Mouse (Mus musculus) hindbrain, embryonic 15.5 days (tissue): ENCODE measurements around the gene Mto1. TPM values are rescaled to one million over a fixed set of nuclear protein-coding genes. Genes with fewer than 3 reads are reported as not detected.
"Not testable (repeated sequence)": the region's sequence is repeated elsewhere in the genome, so short reads cannot be mapped to it uniquely, and the experiment has no call there.

Experiments
- ATAC-seq: fragments of 200-750 bp; cut with Nextera tagmentation; 2 replicates; pipeline ENCODE4 v1.8.0; 2017; ENCODE audit warnings: low read depth, moderate number of reproducible peaks, moderate TSS enrichment; ENCODE audit not compliant: low FRiP score
- H3K27ac ChIP-seq: fragments of 300-500 bp; sonication (generic); replicated peaks from 2 replicates; pipeline ENCODE4 v1.5.1; 2015; ENCODE audit warnings: mild to moderate bottlenecking, inconsistent platforms
- H3K27me3 ChIP-seq: fragments of 300-500 bp; sonication (generic); 2 replicates; pipeline ENCODE4 v1.6.1; 2015; ENCODE audit warnings: control low read depth, inconsistent platforms
- H3K36me3 ChIP-seq: fragments of 300-500 bp; sonication (generic); 2 replicates; pipeline ENCODE4 v1.6.1; 2015; ENCODE audit warnings: control low read depth, inconsistent platforms
- H3K4me1 ChIP-seq: fragments of 300-500 bp; sonication (generic); replicated peaks from 2 replicates; pipeline ENCODE4 v1.6.1; 2015; ENCODE audit warnings: control low read depth, inconsistent platforms
- H3K4me2 ChIP-seq: fragments of 300-500 bp; sonication (generic); 2 replicates; pipeline ENCODE4 v1.6.1; 2015; ENCODE audit warnings: moderate library complexity, mild to moderate bottlenecking, inconsistent platforms
- H3K4me3 ChIP-seq: fragments of 300-500 bp; sonication (generic); 2 replicates; pipeline ENCODE4 v1.5.1; 2015; ENCODE audit warnings: mild to moderate bottlenecking, inconsistent platforms
- H3K9ac ChIP-seq: fragments of 300-500 bp; sonication (generic); 2 replicates; pipeline ENCODE4 v1.6.1; 2015; ENCODE audit warnings: inconsistent platforms
- H3K9me3 ChIP-seq: fragments of 300-500 bp; sonication (generic); 2 replicates; pipeline ENCODE4 v1.6.1; 2016; ENCODE audit warnings: control low read depth, inconsistent platforms
- WGBS: fragments of 180-500 bp; shearing (Covaris S2); methylation state at CpG from one replicate; pipeline ENCODE4 v1.1.7; 2015; 5-methylcytosine and 5-hydroxymethylcytosine counted together
- polyA plus RNA-seq: library from polyadenylated mRNA; unstranded; fragments of >200 nt; fragmentation: Nextera tagmentation; extraction: Ambion mirVana; gene quantifications from 2 replicates; pipeline ENCODE4 v1.2.1, GENCODE M21; 2015

Gene Mto1
- polyA plus RNA-seq, 1 experiment from 2014 or later: 28.6 TPM

DNA sequence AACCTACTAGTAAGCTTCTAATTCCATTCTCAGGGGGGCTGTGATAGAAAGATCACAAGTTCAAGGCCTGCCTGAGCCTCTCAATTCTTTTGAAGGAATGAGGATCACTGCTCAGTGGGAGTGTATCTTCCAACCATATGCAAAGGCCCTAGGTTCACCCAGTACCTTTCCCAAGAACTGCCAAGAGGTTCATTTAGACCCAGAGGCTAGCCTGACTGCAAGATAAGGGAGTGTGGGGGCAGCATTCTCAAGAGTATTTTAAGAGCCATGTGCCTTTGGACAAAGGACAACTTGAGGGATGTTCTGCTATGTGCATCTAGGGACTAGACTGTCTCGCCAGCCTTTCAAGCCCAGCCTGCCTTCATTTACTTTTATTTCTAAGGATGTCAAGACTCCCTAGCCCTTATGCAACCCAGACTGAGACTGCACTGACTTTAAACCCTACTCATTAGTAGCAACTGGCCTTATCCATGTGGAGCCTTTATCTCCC is 28.6 kb downstream of the Mto1 start:
- H3K27ac ChIP-seq: no peak overlapping the region
- no peak overlapping the region for H3K9ac ChIP-seq
- 12% methylated on average over 1 of the region's 1 CpGs for WGBS
- no peak overlapping the region for H3K4me2 ChIP-seq
- no peak overlapping the region for H3K4me3 ChIP-seq
- no peaks in the 10 kb centered on the region for H3K27me3 ChIP-seq
- H3K4me1 ChIP-seq: peaks cover 31% of the 10 kb centered on the region
- H3K9me3 ChIP-seq: no peaks in the 10 kb centered on the region
- no peak for ATAC-seq
- H3K36me3 ChIP-seq: peaks cover 44% of the 10 kb centered on the region

DNA sequence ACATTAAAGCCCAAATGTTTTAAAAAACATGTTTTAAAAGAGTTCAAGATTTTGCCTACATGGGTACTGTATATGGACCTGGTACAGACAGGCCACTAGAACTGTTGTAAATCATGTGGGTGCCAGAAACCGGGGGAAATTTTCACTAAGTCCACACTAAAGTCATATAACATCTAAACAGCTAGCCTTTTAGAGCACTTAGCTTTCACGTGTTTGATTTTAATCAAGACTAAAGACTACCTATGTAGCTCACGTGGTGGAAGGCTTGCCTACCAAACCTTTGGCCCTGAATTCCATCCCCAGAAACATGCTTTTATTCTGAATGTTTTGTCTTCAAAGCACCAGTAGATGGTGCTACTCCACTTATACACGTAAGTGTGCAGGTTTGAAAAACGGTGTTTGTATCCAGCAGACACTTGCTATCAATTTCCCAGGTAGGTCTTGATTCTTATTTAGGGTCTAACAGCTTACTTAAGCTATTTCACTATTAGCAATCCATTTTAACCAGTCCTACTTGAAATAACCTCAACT is 29.1 kb downstream of the Mto1 start:
- 0 out of 2 replicates have a peak overlapping the region, but pooled peaks have one; percentile 12 for H3K27ac ChIP-seq
- H3K27me3 ChIP-seq: no peaks in the 10 kb centered on the region
- H3K4me1 ChIP-seq: peaks cover 31% of the 10 kb centered on the region
- no peak for ATAC-seq
- H3K36me3 ChIP-seq: peaks cover 44% of the 10 kb centered on the region
- H3K9me3 ChIP-seq: no peaks in the 10 kb centered on the region
- 5% methylated on average over 5 of the region's 5 CpGs for WGBS
- no peak overlapping the region for H3K9ac ChIP-seq
- H3K4me3 ChIP-seq: no peak overlapping the region
- H3K4me2 ChIP-seq: 0 out of 2 replicates have a peak overlapping the region, but pooled peaks have one; percentile 9

DNA sequence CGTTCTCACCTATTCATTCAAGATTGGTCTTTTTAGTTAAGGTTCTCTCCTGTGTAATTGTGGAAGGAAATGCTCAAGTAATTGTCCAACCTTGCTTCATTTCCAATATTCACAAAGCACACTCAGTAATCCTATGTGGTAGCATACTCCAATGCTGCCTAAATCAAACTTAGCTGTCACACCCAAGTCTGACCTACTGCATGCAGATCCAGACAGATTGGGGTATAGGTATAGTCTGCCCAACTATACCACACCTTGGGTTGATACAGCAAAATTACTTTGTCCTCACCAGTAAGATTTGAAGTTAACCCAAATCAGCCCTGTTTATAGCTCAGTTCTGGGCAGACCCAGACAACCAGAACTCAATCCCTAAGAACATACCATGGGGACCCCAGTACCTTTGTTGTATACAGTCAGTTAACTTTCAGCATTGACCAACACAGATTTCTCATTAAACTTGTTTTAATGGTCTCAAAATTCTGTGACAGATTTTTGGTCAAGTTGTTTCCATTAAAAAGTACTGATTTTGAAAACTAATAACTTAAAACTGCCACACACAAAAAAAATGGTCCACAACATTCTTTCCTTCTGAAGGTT is 30.1 kb downstream of the Mto1 start:
- peaks cover 39% of the 10 kb centered on the region for H3K4me1 ChIP-seq
- H3K9ac ChIP-seq, H3K27me3 ChIP-seq, H3K27ac ChIP-seq, ATAC-seq, H3K9me3 ChIP-seq: not testable (repeated sequence)
- 63% methylated on average over 1 of the region's 1 CpGs for WGBS
- H3K4me3 ChIP-seq: 0 out of 2 replicates have a peak overlapping the region, but pooled peaks have one; percentile 5
- peaks cover 44% of the 10 kb centered on the region for H3K36me3 ChIP-seq
- H3K4me2 ChIP-seq: peak overlapping the region; percentile 28

DNA sequence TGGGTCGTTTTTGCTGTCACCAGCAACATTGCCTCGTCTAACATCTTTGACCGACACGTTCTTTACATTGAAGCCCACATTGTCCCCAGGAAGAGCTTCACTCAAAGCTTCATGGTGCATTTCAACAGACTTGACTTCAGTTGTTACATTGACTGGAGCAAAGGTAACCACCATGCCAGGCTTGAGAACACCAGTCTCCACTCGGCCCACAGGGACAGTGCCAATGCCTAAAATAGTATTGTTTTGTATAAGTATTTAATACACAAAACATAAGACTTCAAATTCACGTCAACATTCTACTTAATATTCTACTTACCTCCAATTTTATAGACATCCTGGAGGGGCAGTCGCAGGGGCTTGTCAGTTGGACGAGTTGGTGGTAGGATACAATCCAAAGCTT is 31.3 kb downstream of the Mto1 start:
- not testable (repeated sequence) for H3K27ac ChIP-seq, H3K9me3 ChIP-seq, ATAC-seq, H3K27me3 ChIP-seq
- peak overlapping the region; percentile 25; the same call in 1 of the 2 replicates for H3K9ac ChIP-seq
- peak overlapping the region; percentile 80 for H3K4me2 ChIP-seq
- peaks cover 39% of the 10 kb centered on the region for H3K4me1 ChIP-seq
- peak overlapping the region; percentile 88 for H3K4me3 ChIP-seq
- H3K36me3 ChIP-seq: peaks cover 34% of the 10 kb centered on the region
- WGBS: 22% methylated on average over 8 of the region's 8 CpGs

DNA sequence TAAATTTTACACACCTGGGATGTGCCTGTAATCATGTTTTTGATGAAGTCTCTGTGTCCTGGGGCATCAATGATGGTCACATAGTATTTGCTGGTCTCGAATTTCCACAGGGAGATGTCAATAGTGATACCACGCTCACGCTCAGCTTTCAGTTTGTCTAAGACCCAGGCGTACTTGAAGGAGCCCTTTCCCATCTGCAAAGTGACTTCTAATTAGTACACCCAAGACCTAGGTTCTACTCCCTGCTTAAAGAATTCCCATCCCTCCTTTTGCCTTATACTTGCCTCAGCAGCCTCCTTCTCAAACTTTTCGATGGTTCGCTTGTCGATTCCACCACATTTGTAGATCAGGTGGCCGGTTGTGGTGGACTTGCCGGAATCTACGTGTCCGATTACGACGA is 32.2 kb downstream of the Mto1 start:
- H3K27ac ChIP-seq: peak overlapping the region; percentile 96

DNA sequence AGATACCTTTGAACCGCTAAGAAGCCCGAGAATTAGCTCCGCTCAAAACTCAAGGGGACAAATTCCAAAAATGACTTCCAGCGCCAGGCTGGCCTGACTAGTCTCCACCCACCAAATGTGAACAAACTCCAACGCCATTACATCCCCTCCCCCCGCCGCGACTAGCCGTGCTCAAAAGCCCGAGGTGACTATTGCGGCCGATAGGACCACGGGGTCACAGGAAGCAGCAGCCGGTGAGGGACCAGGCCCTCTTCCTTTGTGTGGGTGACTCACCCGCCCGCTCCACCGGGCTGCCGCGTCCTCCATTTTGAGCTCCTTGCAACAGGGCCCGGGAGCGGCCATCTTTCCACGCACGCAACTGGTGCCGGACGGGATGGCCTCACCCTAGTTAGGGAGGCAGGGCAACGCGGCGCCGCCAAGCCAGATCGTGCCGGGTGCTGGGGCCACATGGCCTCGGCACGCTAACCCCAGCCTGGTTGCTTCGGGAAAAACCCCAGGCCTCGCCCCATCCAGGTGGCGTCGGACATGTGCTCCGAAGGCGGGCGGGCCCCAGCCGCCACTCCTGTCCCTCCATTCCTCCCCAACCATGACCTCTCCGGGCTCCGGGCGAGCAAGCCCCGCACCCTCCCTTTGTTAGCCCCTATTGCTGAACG is 32.8 kb downstream of the Mto1 start:
- peak overlapping the region; percentile 80 for H3K4me2 ChIP-seq
- H3K4me1 ChIP-seq: peaks cover 39% of the 10 kb centered on the region
- no peaks in the 10 kb centered on the region for H3K9me3 ChIP-seq
- peak overlapping the region; percentile 88 for H3K4me3 ChIP-seq
- under 1% methylated on average over 46 of the region's 46 CpGs for WGBS
- no peaks in the 10 kb centered on the region for H3K27me3 ChIP-seq
- peaks cover 33% of the 10 kb centered on the region for H3K36me3 ChIP-seq
- peak overlapping the region; percentile 96 for H3K27ac ChIP-seq
- peak; percentile 25 for ATAC-seq
- H3K9ac ChIP-seq: peak overlapping the region; percentile 100

More for the DNA sequence above, 32.2 kb downstream of the Mto1 start:
- H3K36me3 ChIP-seq: peaks cover 34% of the 10 kb centered on the region
- 1% methylated on average over 13 of the region's 13 CpGs for WGBS
- peak overlapping the region; percentile 100 for H3K9ac ChIP-seq
- H3K4me3 ChIP-seq: peak overlapping the region; percentile 88
- H3K4me2 ChIP-seq: peak overlapping the region; percentile 80
- not testable (repeated sequence) for H3K27me3 ChIP-seq, H3K9me3 ChIP-seq, ATAC-seq
- peaks cover 39% of the 10 kb centered on the region for H3K4me1 ChIP-seq

DNA sequence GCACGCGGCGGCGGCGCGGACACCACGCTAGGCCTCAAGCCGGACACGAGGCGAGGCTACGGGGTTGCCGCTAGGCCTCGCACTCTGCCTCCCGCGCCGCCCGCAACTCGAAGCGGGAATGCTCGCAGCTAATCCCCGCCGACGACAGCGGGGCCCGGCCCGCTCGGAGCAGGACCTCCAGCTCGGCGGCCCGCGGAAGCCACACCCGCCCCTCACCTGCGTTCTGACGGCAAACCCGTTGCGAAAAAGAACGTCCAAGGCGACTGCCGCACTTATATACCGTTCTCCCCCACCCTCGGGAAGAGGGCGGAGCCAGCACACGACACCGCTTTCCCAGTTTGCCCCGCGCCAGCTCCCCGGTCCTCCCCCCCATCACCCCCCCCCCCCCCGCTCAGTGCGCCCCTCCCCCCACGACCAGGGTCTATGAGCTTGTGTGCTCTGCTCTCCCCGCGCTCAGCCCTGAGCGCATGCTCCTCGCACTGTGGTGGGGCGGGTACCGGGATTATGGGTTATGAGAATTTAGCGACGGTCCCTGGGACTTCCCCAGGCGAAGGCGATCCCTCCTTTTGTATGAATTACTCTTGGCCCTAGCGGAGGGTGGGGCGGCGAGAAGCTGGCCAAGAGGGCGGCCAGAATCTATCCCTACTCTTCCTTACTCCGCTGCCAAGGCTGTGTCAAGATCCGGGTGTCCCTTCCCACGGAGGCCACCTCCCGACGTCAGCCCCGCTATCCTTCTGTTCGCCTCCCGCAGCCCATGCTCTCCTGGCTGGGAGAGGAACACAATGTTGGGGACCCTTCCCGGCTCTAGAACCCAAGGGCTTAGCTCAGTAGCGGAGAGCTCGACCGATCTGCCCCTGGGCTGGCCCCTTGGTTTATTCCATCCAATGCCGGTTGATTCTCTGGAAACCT is 33.7 kb downstream of the Mto1 start:
- WGBS: 2% methylated on average over 76 of the region's 77 CpGs

DNA sequence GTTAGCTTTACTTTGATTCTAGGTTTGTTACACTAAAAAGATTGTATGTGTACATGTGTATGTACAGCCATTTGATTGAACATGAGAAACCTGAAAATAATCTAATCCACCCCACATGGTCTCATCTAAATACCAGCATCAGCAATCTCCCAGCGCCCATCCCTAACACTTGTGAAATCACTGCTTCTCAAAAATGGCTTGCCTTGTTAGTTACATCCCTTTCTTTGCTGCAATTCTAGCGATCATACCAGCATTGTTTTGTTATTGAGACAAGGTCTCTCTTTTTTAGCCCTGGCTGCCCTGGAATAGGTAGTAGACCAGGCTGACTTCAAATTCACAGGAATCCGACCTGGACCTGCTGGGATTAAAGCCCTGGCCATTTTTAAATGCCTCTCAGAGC is 34.4 kb downstream of the Mto1 start:
- ATAC-seq: no peak
- Histone ChIP-seq H3K4me1 (peaks cover 31% of the 10 kb centered on the region), H3K36me3 (peaks cover 18% of the 10 kb centered on the region), H3K9ac (peak overlapping the region; percentile 59), H3K27ac (peak overlapping the region; percentile 96), H3K9me3 (no peaks in the 10 kb centered on the region), H3K27me3 (no peaks in the 10 kb centered on the region), H3K4me3 (peak overlapping the region; percentile 88), H3K4me2 (peak overlapping the region; percentile 54)
- WGBS: 4% methylated on average over 3 of the region's 3 CpGs

More for the DNA sequence above, 33.7 kb downstream of the Mto1 start:
- Histone ChIP-seq H3K27me3 (no peaks in the 10 kb centered on the region), H3K4me2 (peak overlapping the region; percentile 80), H3K4me1 (peaks cover 37% of the 10 kb centered on the region), H3K4me3 (peak overlapping the region; percentile 88), H3K9ac (peak overlapping the region; percentile 100), H3K36me3 (peaks cover 25% of the 10 kb centered on the region), H3K27ac (peak overlapping the region; percentile 96), H3K9me3 (no peaks in the 10 kb centered on the region)
- ATAC-seq: peak; percentile 99

DNA sequence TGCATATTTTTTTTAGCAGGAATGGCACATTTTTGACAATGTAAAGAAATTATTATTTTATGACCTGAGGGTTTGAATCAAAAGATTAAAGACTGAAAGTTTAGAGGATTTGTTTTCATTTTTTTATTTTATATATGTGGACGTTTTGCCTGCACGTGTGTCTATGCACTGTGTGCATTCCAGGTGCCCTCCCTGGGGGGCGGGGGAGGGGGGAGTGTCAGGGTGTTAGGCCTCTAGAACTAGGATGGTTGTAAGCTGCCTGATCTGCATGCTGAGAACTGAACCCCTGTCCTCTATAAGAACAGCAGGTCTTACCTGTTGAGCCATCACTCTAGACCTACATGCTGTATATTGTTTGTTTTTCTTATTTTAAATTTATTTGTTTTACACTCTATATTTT is 36.7 kb downstream of the Mto1 start:
- H3K9ac ChIP-seq: no peak overlapping the region
- H3K4me3 ChIP-seq: no peak overlapping the region
- H3K36me3 ChIP-seq: no peaks in the 10 kb centered on the region; the same call in 1 of the 2 replicates
- H3K27me3 ChIP-seq: no peaks in the 10 kb centered on the region
- WGBS: 89% methylated on average over 3 of the region's 3 CpGs
- no peak overlapping the region for H3K27ac ChIP-seq
- no peaks in the 10 kb centered on the region for H3K9me3 ChIP-seq
- H3K4me1 ChIP-seq: peaks cover 19% of the 10 kb centered on the region
- no peak overlapping the region for H3K4me2 ChIP-seq
- ATAC-seq: no peak

DNA sequence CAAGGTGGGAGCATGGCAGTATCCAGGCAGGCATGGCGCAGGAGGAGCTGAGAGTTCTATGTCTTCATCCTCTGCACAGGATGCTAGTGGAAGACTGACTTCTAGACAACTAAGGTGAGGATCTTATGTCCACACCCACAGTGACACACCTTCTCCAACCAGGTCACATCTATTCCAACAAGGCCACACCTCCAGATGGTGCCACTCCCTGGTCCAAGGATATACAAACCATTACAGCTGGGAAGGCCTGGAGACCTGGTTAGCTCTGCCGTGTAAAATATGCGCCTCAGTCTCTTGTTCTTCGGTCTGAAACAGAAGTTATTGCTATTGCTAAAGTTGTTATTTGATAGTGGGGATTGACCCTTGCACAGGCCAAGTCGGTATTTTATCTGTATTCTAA is 40.0 kb downstream of the Mto1 start:
- not testable (repeated sequence) for ATAC-seq, H3K4me1 ChIP-seq, H3K4me3 ChIP-seq, H3K27ac ChIP-seq, H3K9ac ChIP-seq, H3K4me2 ChIP-seq, H3K27me3 ChIP-seq, H3K9me3 ChIP-seq, H3K36me3 ChIP-seq
- 96% methylated on average over 5 of the region's 5 CpGs for WGBS

DNA sequence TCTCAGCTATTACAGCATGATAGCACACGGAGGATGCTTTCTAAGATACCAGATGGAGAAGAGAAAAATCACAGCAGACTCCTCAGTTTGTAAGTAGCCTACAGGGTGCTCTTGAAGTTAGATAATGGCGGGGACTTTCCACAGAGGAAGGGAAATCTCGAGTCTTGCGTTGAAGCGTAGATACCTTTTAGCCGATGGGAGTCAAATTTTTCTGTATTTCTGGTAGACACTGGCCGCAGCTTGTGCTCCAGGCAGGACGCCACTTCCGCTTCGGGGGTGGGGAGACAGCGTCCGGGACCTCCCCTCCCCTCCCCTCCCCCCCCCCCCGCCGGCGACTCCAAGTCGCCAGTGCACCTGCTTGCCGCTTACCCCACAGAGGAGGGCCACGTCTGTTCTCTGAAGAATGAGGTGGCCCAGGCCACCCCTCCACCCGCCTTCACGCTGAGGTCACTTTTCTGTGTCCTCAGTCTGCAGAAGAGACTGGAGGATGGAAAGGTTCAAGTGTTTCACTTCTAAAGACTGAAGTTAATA is 40.9 kb downstream of the Mto1 start, which contains the start of gene Eef1a1:
TSS of gene Eef1a1 (minus strand) at position 262 of the 531 bp plus-strand sequence.
- H3K27ac ChIP-seq: peak within 1 kb of the TSS; percentile 62; the same call in 1 of the 2 replicates
- peak; percentile 68; the same call in 1 of the 2 replicates for ATAC-seq
- no peaks in the 10 kb centered on the region for H3K27me3 ChIP-seq
- peaks cover 9% of the 10 kb centered on the region for H3K4me1 ChIP-seq
- H3K9ac ChIP-seq: peak within 1 kb of the TSS; percentile 40
- no peaks in the 10 kb centered on the region for H3K36me3 ChIP-seq
- no peaks in the 10 kb centered on the region for H3K9me3 ChIP-seq
- H3K4me3 ChIP-seq: peak within 1 kb of the TSS; percentile 41
- WGBS: under 1% methylated on average over 19 of the region's 20 CpGs
- H3K4me2 ChIP-seq: peak within 1 kb of the TSS; percentile 75
